Mouse (Mus musculus) kidney, adult 2 months (tissue): Measurements from ENCODE around the gene H2-T24. TPM values are rescaled to one million over a fixed set of nuclear protein-coding genes. Genes with fewer than 3 reads are reported as not detected.

Experiments
- DNase-seq: peaks from one replicate; pipeline ENCODE4 v3.0.0; 2021
- H3K27ac ChIP-seq: fragments of 200-500 bp; 2 replicates; pipeline ENCODE4 v1.5.1; 2012; ENCODE audit warnings: low read depth, low read length, control low read depth, inconsistent platforms; ENCODE audit not compliant: insufficient read depth
- H3K27me3 ChIP-seq: fragments of 200-500 bp; replicated peaks from 2 replicates; pipeline ENCODE4 v1.6.1; 2012; ENCODE audit warnings: mild to moderate bottlenecking, moderate library complexity, low read length, inconsistent platforms; ENCODE audit not compliant: control insufficient read depth, insufficient read depth
- H3K36me3 ChIP-seq: fragments of 200-500 bp; 2 replicates; pipeline ENCODE4 v1.6.1; 2012; ENCODE audit warnings: mild to moderate bottlenecking, moderate library complexity, low read length, inconsistent platforms; ENCODE audit not compliant: control insufficient read depth, insufficient read depth
- H3K4me1 ChIP-seq: fragments of 200-500 bp; 2 replicates; pipeline ENCODE4 v1.6.1; 2011; ENCODE audit warnings: low read length; ENCODE audit not compliant: control insufficient read depth, insufficient read depth
- H3K4me3 ChIP-seq: fragments of 200-500 bp; 2 replicates; pipeline ENCODE4 v1.5.1; 2011; ENCODE audit warnings: mild to moderate bottlenecking, low read depth, low read length, control low read depth; ENCODE audit not compliant: insufficient read depth
- CTCF ChIP-seq: fragments of 200-500 bp; conservative IDR thresholded peaks from 2 replicates; pipeline ENCODE4 v1.5.1; 2011; ENCODE audit warnings: low read depth, mild to moderate bottlenecking, control low read depth, low read length, moderate library complexity, mixed read lengths; ENCODE audit not compliant: insufficient read depth, insufficient read length
- POLR2A ChIP-seq: fragments of 200-500 bp; IDR thresholded peaks from one replicate; pipeline ENCODE4 v1.6.1; 2011; ENCODE audit warnings: low read depth, low read length, control low read depth
- WGBS: fragments of 180-500 bp; shearing (Covaris S2); methylation state at CpG from one replicate; pipeline ENCODE4 v1.1.7; 2018; 5-methylcytosine and 5-hydroxymethylcytosine counted together
- polyA plus RNA-seq: library from polyadenylated mRNA; depleted of rRNA; stranded (reverse); fragments of >200 nt; gene quantifications from 2 replicates; pipeline ENCODE4 v1.2.3, GENCODE M21; 2012; rRNA removed

Gene H2-T24
- polyA plus RNA-seq, 1 experiment: 5.4 TPM

GRCm38 (mm10) chr17:35958533-35959223 is 61.7 kb downstream of the H2-T24 start:
- Histone ChIP-seq H3K36me3 (peaks cover 5% of the 10 kb centered on the region), H3K4me1 (no peaks in the 10 kb centered on the region), H3K4me3 (no peak overlapping the region), H3K27ac (no peak overlapping the region), H3K27me3 (no peaks in the 10 kb centered on the region)
- WGBS: 95% methylated on average over 15 of the region's 15 CpGs
- no peak for TF ChIP-seq CTCF
- no peak for TF ChIP-seq POLR2A
- DNase-seq: no peak

Other genes starting within 250 kb of the H2-T24 start
- 26.3 and 28.4 TPM in 2 replicates for gene Ier3, start 198.9 kb downstream of the H2-T24 start, polyA plus RNA-seq
- gene Flot1, start 197.3 kb downstream of the H2-T24 start, polyA plus RNA-seq: 45.3 and 45.7 TPM in 2 replicates
- gene Tubb5, start 182.3 kb downstream of the H2-T24 start, polyA plus RNA-seq: 98.9 and 109 TPM in 2 replicates
- gene Mdc1, start 179.0 kb downstream of the H2-T24 start, polyA plus RNA-seq: 5.7 TPM in 2 replicates
- 4.0 and 6.3 TPM in 2 replicates for gene Nrm, start 159.2 kb downstream of the H2-T24 start, polyA plus RNA-seq
- gene Ppp1r18, start 155.0 kb downstream of the H2-T24 start, polyA plus RNA-seq: 12.4 and 17.8 TPM in 2 replicates
- gene Dhx16, start 140.7 kb downstream of the H2-T24 start, polyA plus RNA-seq: 50.1 and 65.0 TPM in 2 replicates
- 118 and 132 TPM in 2 replicates for gene 2310061I04Rik, start 123.1 kb downstream of the H2-T24 start, polyA plus RNA-seq
- gene Atat1, start 110.5 kb downstream of the H2-T24 start, polyA plus RNA-seq: 42.9 and 54.6 TPM in 2 replicates
- 91.4 and 94.1 TPM in 2 replicates for gene Mrps18b, start 104.2 kb downstream of the H2-T24 start, polyA plus RNA-seq
- 24.3 and 26.6 TPM in 2 replicates for gene Ppp1r10, start 104.1 kb downstream of the H2-T24 start, polyA plus RNA-seq
- gene Abcf1, start 50.8 kb downstream of the H2-T24 start, polyA plus RNA-seq: 59.4 and 63.6 TPM in 2 replicates
- 20.5 and 23.8 TPM in 2 replicates for gene Gnl1, start 40.7 kb downstream of the H2-T24 start, polyA plus RNA-seq
- gene Prr3, start 40.3 kb downstream of the H2-T24 start, polyA plus RNA-seq: 18.5 and 19.0 TPM in 2 replicates
- 174 and 175 TPM in 2 replicates for gene H2-T23, start 12.3 kb upstream of the H2-T24 start, polyA plus RNA-seq
- 70.6 and 73.2 TPM in 2 replicates for gene H2-T22, start 22.2 kb upstream of the H2-T24 start, polyA plus RNA-seq
- gene Gm6034, start 22.4 kb upstream of the H2-T24 start, polyA plus RNA-seq: not detected in 2 replicates
- 13.9 and 14.8 TPM in 2 replicates for gene Gm11127, start 37.8 kb upstream of the H2-T24 start, polyA plus RNA-seq
- gene Gm19684, start 101.1 kb upstream of the H2-T24 start, polyA plus RNA-seq: 0.15 and 0.36 TPM in 2 replicates
- gene Gm7030, start 108.9 kb upstream of the H2-T24 start, polyA plus RNA-seq: 0.19 TPM in 1 of 2 replicates, not detected in the other
- 0.14 TPM in 1 of 2 replicates, not detected in the other for gene Gm8909, start 148.0 kb upstream of the H2-T24 start, polyA plus RNA-seq
- not detected in 2 replicates for gene H2-T3, start 169.7 kb upstream of the H2-T24 start, polyA plus RNA-seq
- 101 and 122 TPM in 2 replicates for gene Rpp21, start 237.5 kb upstream of the H2-T24 start, polyA plus RNA-seq